Mouse (Mus musculus): Measurements from ENCODE around the gene Hcn2. TPM values are rescaled to one million over a fixed set of nuclear protein-coding genes. Genes with fewer than 3 reads are reported as not detected.
A peak's percentile ranks its signal among the peaks of the same experiment; 100 is the strongest.

Gene Hcn2
- polyA plus RNA-seq, 2 experiments = 0.09 TPM; not detected in 1

- no peak for ATAC-seq (ENCODE audit: insufficient read depth)
- H3K4me3 ChIP-seq (ENCODE audit: insufficient read depth in 1 of 2, low read depth in 2 of 2, low read length in 2 of 2) = no peak overlapping the region
- peaks cover 3% of the 10 kb centered on the region for H3K9me3 ChIP-seq (ENCODE audit: control insufficient read depth, low read length)
- WGBS (ENCODE audit: insufficient replicate concordance) = 30% methylated on average over 2 of the region's 2 CpGs
- no peaks in the 10 kb centered on the region for H3K36me3 ChIP-seq (replicated peaks; ENCODE audit: control insufficient read depth, insufficient read depth, low read depth)
- peaks cover 38% of the 10 kb centered on the region for H3K27me3 ChIP-seq (ENCODE audit: control insufficient read depth, insufficient read depth, low read length)
- no peak overlapping the region for H3K9ac ChIP-seq (replicated peaks)
- peaks cover 7 to 11% of the 10 kb centered on the region in 2 experiments for H3K4me1 ChIP-seq (replicated peaks; ENCODE audit: control insufficient read depth in 2 of 2, insufficient read depth in 2 of 2, low read length in 1 of 2)
- DNase-seq (ENCODE audit: low read depth in 3 of 3, low spot score in 3 of 3) = no peak
- H3K4me2 ChIP-seq (ENCODE audit: low read depth) = no peak overlapping the region; the same call in 1 of the 2 replicates
- no peak overlapping the region for H3K27ac ChIP-seq
- TF ChIP-seq CTCF (IDR thresholded peaks at IDR 0.05; ENCODE audit: low read depth) = no peak
- no peak for TF ChIP-seq EP300 (IDR thresholded peaks at IDR 0.05; ENCODE audit: low read depth)
Observed at GRCm38 (mm10) chr10:79779193-79779592, 62.8 kb downstream of the Hcn2 start.

- Histone ChIP-seq H3K36me3 (replicated peaks; ENCODE audit: control insufficient read depth, insufficient read depth, low read depth) (no peaks in the 10 kb centered on the region), H3K27ac (no peak overlapping the region), H3K9ac (replicated peaks) (no peak overlapping the region), H3K4me2 (ENCODE audit: low read depth) (peak overlapping the region; percentile 71), H3K4me3 (ENCODE audit: insufficient read depth in 1 of 2, low read depth in 2 of 2, low read length in 2 of 2) (peak overlapping the region; percentile 39 to 42), H3K4me1 (replicated peaks; ENCODE audit: control insufficient read depth in 2 of 2, insufficient read depth in 2 of 2, low read length in 1 of 2) (peaks cover 7 to 11% of the 10 kb centered on the region in 2 experiments), H3K9me3 (ENCODE audit: control insufficient read depth, low read length) (peaks cover 2% of the 10 kb centered on the region), H3K27me3 (ENCODE audit: control insufficient read depth, insufficient read depth, low read length) (peaks cover 38% of the 10 kb centered on the region)
- TF ChIP-seq EP300 (IDR thresholded peaks at IDR 0.05; ENCODE audit: low read depth) (no peak), CTCF (IDR thresholded peaks at IDR 0.05; ENCODE audit: low read depth) (peak; percentile 88)
- 1% methylated on average over 55 of the region's 55 CpGs for WGBS (ENCODE audit: insufficient replicate concordance)
- ATAC-seq (ENCODE audit: insufficient read depth) = peak; percentile 84
- peak; percentile 86 to 92 (median 87) for DNase-seq (ENCODE audit: low read depth in 3 of 3, low spot score in 3 of 3)
Observed at GRCm38 (mm10) chr10:79779784-79780663, 63.6 kb downstream of the Hcn2 start.

GRCm38 (mm10) chr10:79780664-79781015, 64.2 kb downstream of the Hcn2 start:
- no peak for TF ChIP-seq CTCF (IDR thresholded peaks at IDR 0.05; ENCODE audit: low read depth)
- no peak for TF ChIP-seq EP300 (IDR thresholded peaks at IDR 0.05; ENCODE audit: low read depth)
- peak overlapping the region; percentile 39 to 42 for H3K4me3 ChIP-seq (ENCODE audit: insufficient read depth in 1 of 2, low read depth in 2 of 2, low read length in 2 of 2)
- no peak for ATAC-seq (ENCODE audit: insufficient read depth)
- no peaks in the 10 kb centered on the region for H3K36me3 ChIP-seq (replicated peaks; ENCODE audit: control insufficient read depth, insufficient read depth, low read depth)
- no peak overlapping the region for H3K27ac ChIP-seq
- H3K27me3 ChIP-seq (ENCODE audit: control insufficient read depth, insufficient read depth, low read length) = peaks cover 38% of the 10 kb centered on the region
- WGBS (ENCODE audit: insufficient replicate concordance) = under 1% methylated on average over 13 of the region's 13 CpGs
- H3K9me3 ChIP-seq (ENCODE audit: control insufficient read depth, low read length) = no peaks in the 10 kb centered on the region
- H3K4me1 ChIP-seq (replicated peaks; ENCODE audit: control insufficient read depth in 2 of 2, insufficient read depth in 2 of 2, low read length in 1 of 2) = peaks cover 7 to 11% of the 10 kb centered on the region in 2 experiments
- H3K4me2 ChIP-seq (ENCODE audit: low read depth) = peak overlapping the region; percentile 71
- peak in 2 of 3 experiments; percentile 62 for DNase-seq (ENCODE audit: low read depth in 3 of 3, low spot score in 3 of 3)
- no peak overlapping the region for H3K9ac ChIP-seq (replicated peaks)

- H3K9ac ChIP-seq (replicated peaks) = no peak overlapping the region
- DNase-seq (ENCODE audit: low read depth in 3 of 3, low spot score in 3 of 3) (no peak), ATAC-seq (ENCODE audit: insufficient read depth) (no peak)
- H3K4me2 ChIP-seq (ENCODE audit: low read depth) = peak overlapping the region; percentile 71
- H3K27me3 ChIP-seq (ENCODE audit: control insufficient read depth, insufficient read depth, low read length) = peaks cover 38% of the 10 kb centered on the region
- peak overlapping the region; percentile 39 to 42; a peak in 3 of 4 replicates for H3K4me3 ChIP-seq (ENCODE audit: insufficient read depth in 1 of 2, low read depth in 2 of 2, low read length in 2 of 2)
- H3K9me3 ChIP-seq (ENCODE audit: control insufficient read depth, low read length) = no peaks in the 10 kb centered on the region
- no peak overlapping the region for H3K27ac ChIP-seq
- no peaks in the 10 kb centered on the region for H3K36me3 ChIP-seq (replicated peaks; ENCODE audit: control insufficient read depth, insufficient read depth, low read depth)
- peaks cover 7 to 11% of the 10 kb centered on the region in 2 experiments for H3K4me1 ChIP-seq (replicated peaks; ENCODE audit: control insufficient read depth in 2 of 2, insufficient read depth in 2 of 2, low read length in 1 of 2)
- TF ChIP-seq CTCF (IDR thresholded peaks at IDR 0.05; ENCODE audit: low read depth) = no peak
- TF ChIP-seq EP300 (IDR thresholded peaks at IDR 0.05; ENCODE audit: low read depth) = no peak
- 29% methylated on average over 21 of the region's 21 CpGs for WGBS (ENCODE audit: insufficient replicate concordance)
Observed at GRCm38 (mm10) chr10:79781139-79781538, 64.7 kb downstream of the Hcn2 start.

GRCm38 (mm10) chr10:79781956-79782355, 65.5 kb downstream of the Hcn2 start:
- DNase-seq (ENCODE audit: low read depth in 3 of 3, low spot score in 3 of 3) (no peak), ATAC-seq (ENCODE audit: insufficient read depth) (no peak)
- Histone ChIP-seq H3K27me3 (ENCODE audit: control insufficient read depth, insufficient read depth, low read length) (peaks cover 34% of the 10 kb centered on the region), H3K4me2 (ENCODE audit: low read depth) (no peak overlapping the region), H3K4me1 (replicated peaks; ENCODE audit: control insufficient read depth in 2 of 2, insufficient read depth in 2 of 2, low read length in 1 of 2) (peaks cover 7 to 11% of the 10 kb centered on the region in 2 experiments), H3K9me3 (ENCODE audit: control insufficient read depth, low read length) (no peaks in the 10 kb centered on the region), H3K27ac (no peak overlapping the region), H3K9ac (replicated peaks) (no peak overlapping the region), H3K4me3 (ENCODE audit: insufficient read depth in 1 of 2, low read depth in 2 of 2, low read length in 2 of 2) (no peak overlapping the region), H3K36me3 (replicated peaks; ENCODE audit: control insufficient read depth, insufficient read depth, low read depth) (no peaks in the 10 kb centered on the region)
- no peak for TF ChIP-seq EP300 (IDR thresholded peaks at IDR 0.05; ENCODE audit: low read depth)
- TF ChIP-seq CTCF (IDR thresholded peaks at IDR 0.05; ENCODE audit: low read depth) = 0 out of 2 replicates have a peak, but pooled peaks have one; percentile 14
- WGBS (ENCODE audit: insufficient replicate concordance) = 57% methylated on average over 5 of the region's 5 CpGs
